Mouse (Mus musculus) limb, embryonic 12.5 days (tissue): ENCODE results near the gene Atmin. TPM values are rescaled to one million over a fixed set of nuclear protein-coding genes. Genes with fewer than 3 reads are reported as not detected.

Source experiments
- ATAC-seq: fragments of 200-750 bp; cut with Nextera tagmentation; 2 replicates; pipeline ENCODE4 v1.8.0; 2017; ENCODE audit warnings: low read depth, moderate TSS enrichment; ENCODE audit not compliant: insufficient number of reproducible peaks, insufficient read depth, low FRiP score, low TSS enrichment
- H3K27ac ChIP-seq: fragments of 300-500 bp; sonication (generic); 2 replicates; pipeline ENCODE4 v1.5.1; 2016; ENCODE audit warnings: mild to moderate bottlenecking, moderate library complexity
- H3K27me3 ChIP-seq: fragments of 300-500 bp; sonication (generic); 2 replicates; pipeline ENCODE4 v1.6.1; 2016; ENCODE audit warnings: mild to moderate bottlenecking, moderate library complexity
- H3K36me3 ChIP-seq: fragments of 300-500 bp; sonication (generic); 2 replicates; pipeline ENCODE4 v1.6.1; 2016; ENCODE audit warnings: mild to moderate bottlenecking, moderate library complexity
- H3K4me1 ChIP-seq: fragments of 300-500 bp; sonication (generic); replicated peaks from 2 replicates; pipeline ENCODE4 v1.6.1; 2016
- H3K4me2 ChIP-seq: fragments of 300-500 bp; sonication (generic); 2 replicates; pipeline ENCODE4 v1.6.1; 2016; ENCODE audit warnings: mild to moderate bottlenecking, moderate library complexity
- H3K4me3 ChIP-seq: fragments of 300-500 bp; sonication (generic); replicated peaks from 2 replicates; pipeline ENCODE4 v1.5.1; 2016; ENCODE audit warnings: mild to moderate bottlenecking
- H3K9ac ChIP-seq: fragments of 300-500 bp; sonication (generic); replicated peaks from 2 replicates; pipeline ENCODE4 v1.6.1; 2016; ENCODE audit warnings: mild to moderate bottlenecking, moderate library complexity
- H3K9me3 ChIP-seq: fragments of 300-500 bp; sonication (generic); 2 replicates; pipeline ENCODE4 v1.6.1; 2016; ENCODE audit warnings: mild to moderate bottlenecking, moderate library complexity
- WGBS: fragments of 180-500 bp; shearing (Covaris S2); methylation state at CpG from one replicate; pipeline ENCODE4 v1.1.7; 2016; 5-methylcytosine and 5-hydroxymethylcytosine counted together
- polyA plus RNA-seq: library from polyadenylated mRNA; unstranded; fragments of >200 nt; fragmentation: Nextera tagmentation; extraction: Ambion mirVana; gene quantifications from 2 replicates; pipeline ENCODE4 v1.2.1, GENCODE M21; 2016

The Atmin gene
- polyA plus RNA-seq, 1 experiment from 2014 or later, result 11.7 TPM

- no peak overlapping the region for H3K4me3 ChIP-seq
- H3K4me2 ChIP-seq, result no peak overlapping the region
- no peak for ATAC-seq
- no peaks in the 10 kb centered on the region for H3K27me3 ChIP-seq
- H3K4me1 ChIP-seq, result no peaks in the 10 kb centered on the region
- no peak overlapping the region for H3K27ac ChIP-seq
- H3K9ac ChIP-seq, result no peak overlapping the region
- H3K9me3 ChIP-seq, result no peaks in the 10 kb centered on the region
- 95% methylated on average over 5 of the region's 5 CpGs for WGBS
- H3K36me3 ChIP-seq, result peaks cover 82% of the 10 kb centered on the region
These were observed 14.6 kb upstream of the Atmin start for GRCm38 (mm10) chr8:116928588-116928987.

GRCm38 (mm10) chr8:116934976-116935375 lies 8.2 kb upstream of the Atmin start:
- no peak overlapping the region for H3K9ac ChIP-seq
- no peak for ATAC-seq
- no peak overlapping the region for H3K4me3 ChIP-seq
- H3K27me3 ChIP-seq, result no peaks in the 10 kb centered on the region
- WGBS, result 93% methylated on average over 4 of the region's 4 CpGs
- no peak overlapping the region for H3K4me2 ChIP-seq
- no peaks in the 10 kb centered on the region for H3K4me1 ChIP-seq
- H3K27ac ChIP-seq, result no peak overlapping the region
- no peaks in the 10 kb centered on the region for H3K9me3 ChIP-seq
- H3K36me3 ChIP-seq, result peaks cover 78% of the 10 kb centered on the region

GRCm38 (mm10) chr8:116935506-116935905 lies 7.7 kb upstream of the Atmin start:
- Histone ChIP-seq H3K4me1 (no peaks in the 10 kb centered on the region), H3K27ac (no peak overlapping the region), H3K9me3 (no peaks in the 10 kb centered on the region), H3K36me3 (peaks cover 72% of the 10 kb centered on the region), H3K27me3 (no peaks in the 10 kb centered on the region), H3K4me3 (no peak overlapping the region), H3K9ac (no peak overlapping the region), H3K4me2 (no peak overlapping the region)
- WGBS, result 94% methylated on average over 6 of the region's 6 CpGs
- no peak for ATAC-seq

GRCm38 (mm10) chr8:116942284-116943058 lies 722 bp upstream of the Atmin start:
- Histone ChIP-seq H3K27me3 (no peaks in the 10 kb centered on the region), H3K9me3 (no peaks in the 10 kb centered on the region), H3K36me3 (peaks cover 14% of the 10 kb centered on the region), H3K4me3 (no peak overlapping the region), H3K27ac (no peak overlapping the region), H3K9ac (no peak overlapping the region), H3K4me2 (peak overlapping the region; percentile 95; the same call in 1 of the 2 replicates), H3K4me1 (peaks cover 13% of the 10 kb centered on the region)
- 78% methylated on average over 12 of the region's 12 CpGs for WGBS
- ATAC-seq, result no peak

- H3K27ac ChIP-seq, result no peak overlapping the region
- peak overlapping the region; percentile 97 for H3K4me3 ChIP-seq
- peak overlapping the region; percentile 87 for H3K9ac ChIP-seq
- H3K4me2 ChIP-seq, result peak overlapping the region; percentile 95
- no peaks in the 10 kb centered on the region for H3K9me3 ChIP-seq
- H3K4me1 ChIP-seq, result peaks cover 13% of the 10 kb centered on the region
- ATAC-seq, result peak; percentile 71; the same call in 1 of the 2 replicates
- no peaks in the 10 kb centered on the region for H3K27me3 ChIP-seq
- peaks cover 9% of the 10 kb centered on the region; the same call in 1 of the 2 replicates for H3K36me3 ChIP-seq
- WGBS, result under 1% methylated on average over 62 of the region's 62 CpGs
These were observed 577 bp downstream of the Atmin start for GRCm38 (mm10) chr8:116943555-116944384.

DNA sequence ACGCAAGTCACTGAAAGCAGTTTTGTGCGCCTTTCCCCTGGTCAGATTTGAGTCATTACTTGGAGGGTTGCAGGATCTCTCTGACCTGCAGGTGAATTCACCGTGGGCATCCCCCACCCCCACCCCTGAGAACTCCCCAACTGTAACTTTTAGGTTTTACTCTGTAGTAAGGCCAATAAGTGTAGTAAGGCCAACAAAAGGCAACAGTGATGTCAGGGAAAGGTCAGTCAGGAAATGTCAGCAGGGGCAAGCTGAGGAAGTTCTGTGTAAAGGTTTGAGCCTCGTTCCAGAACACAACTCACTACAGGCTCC lies 1.1 kb downstream of the Atmin start:
- Histone ChIP-seq H3K27ac (no peak overlapping the region), H3K27me3 (no peaks in the 10 kb centered on the region), H3K9ac (peak overlapping the region; percentile 87; the same call in 1 of the 2 replicates), H3K9me3 (no peaks in the 10 kb centered on the region), H3K4me2 (peak overlapping the region; percentile 95), H3K4me1 (peaks cover 13% of the 10 kb centered on the region), H3K36me3 (peaks cover 9% of the 10 kb centered on the region; the same call in 1 of the 2 replicates), H3K4me3 (peak overlapping the region; percentile 97)
- ATAC-seq, result no peak
- WGBS, result 12% methylated on average over 4 of the region's 4 CpGs

GRCm38 (mm10) chr8:116945169-116945910 lies 2.1 kb downstream of the Atmin start:
- Histone ChIP-seq H3K27me3 (no peaks in the 10 kb centered on the region), H3K9ac (0 out of 2 replicates have a peak overlapping the region, but pooled peaks have one; percentile 4), H3K4me1 (peaks cover 13% of the 10 kb centered on the region), H3K4me3 (no peak overlapping the region), H3K4me2 (no peak overlapping the region), H3K9me3 (no peaks in the 10 kb centered on the region), H3K36me3 (peaks cover 9% of the 10 kb centered on the region; the same call in 1 of the 2 replicates), H3K27ac (no peak overlapping the region)
- no peak for ATAC-seq
- WGBS, result 88% methylated on average over 9 of the region's 9 CpGs

GRCm38 (mm10) chr8:116946268-116946838 lies 3.2 kb downstream of the Atmin start:
- Histone ChIP-seq H3K9ac (no peak overlapping the region), H3K4me1 (peaks cover 14% of the 10 kb centered on the region), H3K4me2 (no peak overlapping the region), H3K4me3 (no peak overlapping the region), H3K27ac (no peak overlapping the region), H3K27me3 (no peaks in the 10 kb centered on the region), H3K9me3 (no peaks in the 10 kb centered on the region), H3K36me3 (peaks cover 2% of the 10 kb centered on the region; the same call in 1 of the 2 replicates)
- WGBS, result 81% methylated on average over 21 of the region's 21 CpGs
- no peak for ATAC-seq

- H3K27ac ChIP-seq, result no peak overlapping the region
- WGBS, result 96% methylated on average over 6 of the region's 6 CpGs
- H3K4me1 ChIP-seq, result peaks cover 18% of the 10 kb centered on the region
- no peak overlapping the region for H3K9ac ChIP-seq
- no peaks in the 10 kb centered on the region for H3K9me3 ChIP-seq
- no peaks in the 10 kb centered on the region for H3K27me3 ChIP-seq
- no peak overlapping the region for H3K4me3 ChIP-seq
- no peak overlapping the region for H3K4me2 ChIP-seq
- H3K36me3 ChIP-seq, result no peaks in the 10 kb centered on the region; the same call in 1 of the 2 replicates
- no peak for ATAC-seq
These were observed 3.7 kb downstream of the Atmin start for GRCm38 (mm10) chr8:116946851-116947250.

DNA sequence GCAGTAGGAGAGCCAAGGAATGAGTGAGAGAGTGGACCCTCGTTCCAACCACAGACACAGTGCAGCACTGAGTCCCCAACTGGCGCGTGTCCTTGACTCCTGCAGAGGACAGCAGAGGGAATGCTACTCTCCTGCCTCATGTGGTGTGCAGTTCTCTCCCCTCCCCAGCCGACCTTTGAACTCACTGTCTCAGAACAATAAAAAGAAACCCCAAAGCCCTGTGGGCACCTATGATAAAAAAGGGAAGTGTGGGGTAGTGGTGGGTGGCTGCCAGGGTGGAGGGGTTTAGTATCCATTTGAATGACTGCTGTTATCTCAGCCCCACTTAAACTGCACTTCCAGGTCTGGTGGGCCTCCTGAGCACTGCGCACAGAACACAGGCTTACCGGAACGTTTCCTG lies 4.4 kb downstream of the Atmin start:
- Histone ChIP-seq H3K4me1 (peaks cover 18% of the 10 kb centered on the region), H3K4me3 (no peak overlapping the region), H3K27me3 (no peaks in the 10 kb centered on the region), H3K9ac (no peak overlapping the region), H3K36me3 (no peaks in the 10 kb centered on the region; the same call in 1 of the 2 replicates), H3K9me3 (no peaks in the 10 kb centered on the region), H3K4me2 (no peak overlapping the region), H3K27ac (no peak overlapping the region)
- WGBS, result 93% methylated on average over 7 of the region's 7 CpGs
- no peak for ATAC-seq
